Mouse (Mus musculus) adrenal gland, adult 8-10 months (tissue): ENCODE results near the gene Ahctf1. TPM values are rescaled to one million over a fixed set of nuclear protein-coding genes. Genes with fewer than 3 reads are reported as not detected.
"Not testable (repeated sequence)": the region's sequence is repeated elsewhere in the genome, so short reads cannot be mapped to it uniquely, and the experiment has no call there.

Source experiments
- DNase-seq: peaks from one replicate; pipeline ENCODE4 v3.0.0; 2022
- total RNA-seq, 4 experiments: library from RNA; stranded (reverse); gene quantifications; 2 replicates each; pipeline ENCODE4 v1.2.4; 2022

The Ahctf1 gene
- 10 to 100 TPM; 34.5 to 49.3 (median 40.6) TPM for total RNA-seq

- peak; percentile 98 for DNase-seq
Observed at GRCm38 (mm10) chr1:179803513-179804139, at the start of gene Ahctf1. Gene Ahctf1 (minus strand): TSS chr1:179803680.

DNA sequence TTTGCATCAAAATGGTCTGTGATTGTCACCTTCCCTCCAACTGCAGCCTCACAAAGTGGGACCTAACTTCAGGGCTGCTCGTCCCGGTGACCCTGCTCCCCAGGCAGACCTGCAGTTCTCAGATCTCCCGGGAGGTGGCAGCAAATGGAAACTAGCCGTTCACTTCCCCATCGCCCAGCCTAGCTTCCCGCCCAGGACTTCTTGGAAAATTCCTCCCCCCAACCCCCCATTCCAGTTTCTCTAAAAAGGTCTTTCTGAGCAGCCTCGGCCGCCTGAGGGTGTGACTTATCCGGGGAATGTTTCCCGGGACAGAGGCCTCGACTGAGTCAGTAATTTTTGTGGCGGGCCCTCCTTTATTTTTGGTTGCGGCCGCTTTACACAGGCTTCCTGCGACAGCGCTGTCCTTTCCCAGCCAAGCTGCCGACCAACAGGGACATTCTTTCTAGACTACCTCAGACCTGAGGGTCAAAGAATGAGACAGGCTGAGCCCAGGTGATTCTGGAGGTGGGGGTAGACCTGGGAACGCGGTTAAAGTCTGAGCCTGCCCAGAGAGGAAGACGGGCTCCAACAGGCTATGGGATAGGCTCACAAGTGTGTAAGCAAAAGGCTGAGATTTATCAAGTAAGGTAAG is 44.4 kb upstream of the Ahctf1 start:
- DNase-seq, result peak; percentile 70

- no peak for DNase-seq
Observed at GRCm38 (mm10) chr1:179847173-179847572, 43.7 kb upstream of the Ahctf1 start.

- no peak for DNase-seq
Observed at GRCm38 (mm10) chr1:179845832-179846499, 42.5 kb upstream of the Ahctf1 start.

- peak; percentile 52 for DNase-seq
Observed at GRCm38 (mm10) chr1:179844894-179845293, 41.4 kb upstream of the Ahctf1 start.

GRCm38 (mm10) chr1:179843981-179844380 is 40.5 kb upstream of the Ahctf1 start:
- DNase-seq, result no peak

- DNase-seq, result no peak
Observed at GRCm38 (mm10) chr1:179842568-179842967, 39.1 kb upstream of the Ahctf1 start.

DNA sequence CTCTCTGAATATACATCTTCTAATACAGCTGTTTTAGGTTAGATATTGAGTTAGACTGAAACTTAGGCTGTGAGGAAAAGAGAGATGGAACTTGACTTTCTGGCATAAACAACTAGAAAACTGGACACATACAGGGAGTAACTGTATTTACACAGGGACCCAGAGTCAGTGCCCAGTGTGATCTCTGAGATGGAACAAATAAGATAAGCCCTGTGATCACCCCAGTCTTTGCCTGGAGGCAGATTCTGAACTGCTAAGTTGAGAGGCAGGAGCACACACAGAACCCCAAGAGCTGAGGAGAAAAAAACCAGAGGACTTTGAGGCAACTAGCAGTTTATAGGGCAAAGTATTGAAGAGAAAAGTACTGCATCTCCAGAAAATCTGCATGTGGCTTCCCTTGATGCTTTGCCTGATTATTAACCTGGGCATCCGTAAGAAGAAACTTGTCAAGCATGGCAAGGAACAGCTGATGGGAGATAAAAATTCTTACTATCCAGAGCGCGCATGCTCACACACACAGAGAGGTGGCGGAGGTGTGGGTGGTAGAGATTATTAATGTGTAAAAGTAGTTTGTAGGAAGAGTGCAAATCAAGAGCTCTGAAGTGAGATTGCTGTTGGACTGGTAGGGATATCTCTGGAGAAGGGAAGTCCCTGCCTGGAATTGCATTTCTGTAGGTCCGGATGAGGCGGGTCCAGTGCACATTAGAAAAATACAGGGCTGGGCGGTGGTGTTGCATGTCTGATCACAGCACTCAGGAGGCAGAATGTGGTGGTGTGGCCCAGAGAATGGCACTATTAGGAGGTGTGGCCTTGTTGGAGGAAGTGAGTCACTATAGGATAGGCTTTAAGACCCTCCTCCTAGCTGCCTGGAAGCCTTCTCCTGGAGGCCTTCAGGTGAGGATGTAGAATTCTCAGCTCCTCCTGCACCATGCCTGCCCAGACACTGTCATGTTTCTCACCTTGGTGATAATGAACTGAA is 33.2 kb upstream of the Ahctf1 start:
- DNase-seq, result no peak

GRCm38 (mm10) chr1:179835753-179836425 is 32.4 kb upstream of the Ahctf1 start:
- DNase-seq, result no peak

DNA sequence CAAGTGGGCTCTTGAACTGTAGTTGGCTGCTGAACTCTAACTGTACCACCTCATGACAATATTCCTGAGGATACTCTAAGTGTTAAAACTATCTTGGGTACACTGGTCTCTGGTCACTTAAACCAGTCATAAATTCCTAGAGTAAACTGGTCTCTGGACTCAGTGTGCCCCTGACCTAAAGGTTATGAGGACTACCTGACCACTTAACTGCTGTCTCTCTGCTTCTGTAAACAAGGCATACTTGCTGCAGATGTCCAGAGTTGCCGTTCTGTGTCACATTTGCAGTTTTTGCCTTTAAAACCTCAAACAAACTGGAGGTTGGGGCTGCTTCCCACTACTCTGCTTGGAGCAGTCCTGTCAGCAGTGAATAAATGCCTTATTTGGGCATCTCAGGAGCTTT is 30.1 kb upstream of the Ahctf1 start:
- DNase-seq, result no peak

DNA sequence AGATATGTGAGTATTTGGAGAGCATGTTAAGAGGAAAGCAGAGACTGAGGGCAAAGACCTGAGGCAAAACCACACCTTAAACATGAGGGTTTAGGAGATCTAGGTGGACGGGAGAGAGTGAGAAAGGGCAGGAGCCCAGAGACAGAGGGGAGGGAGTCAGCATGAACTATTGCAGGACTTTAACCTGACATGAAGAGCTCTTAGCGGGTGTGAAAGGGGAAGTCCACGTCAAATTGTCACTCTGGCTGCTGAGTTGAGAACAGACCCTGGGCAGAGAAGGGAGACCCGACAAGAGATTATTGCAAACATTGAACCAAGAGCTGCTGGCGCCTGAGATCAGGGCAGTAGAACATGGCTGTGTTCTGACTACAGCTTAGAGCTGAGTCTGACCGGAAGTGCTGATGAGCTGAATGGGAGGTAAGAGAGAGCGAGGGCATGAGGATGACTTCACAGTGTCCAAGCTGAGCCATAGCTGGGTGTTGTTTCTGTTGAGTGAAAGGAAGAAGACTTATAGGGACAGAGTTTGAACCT is 29.3 kb upstream of the Ahctf1 start:
- DNase-seq, result no peak

- no peak for DNase-seq
Observed at GRCm38 (mm10) chr1:179828900-179829299, 25.4 kb upstream of the Ahctf1 start.

DNA sequence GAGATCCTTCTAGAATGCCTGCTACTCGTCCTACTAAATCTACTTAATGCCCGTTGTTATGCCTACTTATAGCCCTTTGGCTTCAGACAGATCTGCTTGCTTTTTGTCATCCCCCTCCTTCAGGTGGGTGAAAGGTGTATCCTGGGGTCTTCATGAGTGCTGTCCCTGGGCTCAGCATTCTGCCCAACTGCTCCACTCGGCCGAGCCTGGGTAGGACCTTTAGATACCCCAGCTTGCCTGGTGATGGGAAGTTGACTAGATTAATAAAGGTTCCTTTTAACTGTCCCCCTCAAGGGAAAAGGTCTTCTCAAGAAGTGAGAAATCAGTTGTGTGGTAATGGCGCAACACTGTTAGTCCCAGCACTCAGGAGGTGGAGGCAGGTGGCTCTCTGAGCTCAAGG is 24.6 kb upstream of the Ahctf1 start:
- DNase-seq, result no peak

- DNase-seq, result no peak
Observed at GRCm38 (mm10) chr1:179824549-179824948, 21.1 kb upstream of the Ahctf1 start.

DNA sequence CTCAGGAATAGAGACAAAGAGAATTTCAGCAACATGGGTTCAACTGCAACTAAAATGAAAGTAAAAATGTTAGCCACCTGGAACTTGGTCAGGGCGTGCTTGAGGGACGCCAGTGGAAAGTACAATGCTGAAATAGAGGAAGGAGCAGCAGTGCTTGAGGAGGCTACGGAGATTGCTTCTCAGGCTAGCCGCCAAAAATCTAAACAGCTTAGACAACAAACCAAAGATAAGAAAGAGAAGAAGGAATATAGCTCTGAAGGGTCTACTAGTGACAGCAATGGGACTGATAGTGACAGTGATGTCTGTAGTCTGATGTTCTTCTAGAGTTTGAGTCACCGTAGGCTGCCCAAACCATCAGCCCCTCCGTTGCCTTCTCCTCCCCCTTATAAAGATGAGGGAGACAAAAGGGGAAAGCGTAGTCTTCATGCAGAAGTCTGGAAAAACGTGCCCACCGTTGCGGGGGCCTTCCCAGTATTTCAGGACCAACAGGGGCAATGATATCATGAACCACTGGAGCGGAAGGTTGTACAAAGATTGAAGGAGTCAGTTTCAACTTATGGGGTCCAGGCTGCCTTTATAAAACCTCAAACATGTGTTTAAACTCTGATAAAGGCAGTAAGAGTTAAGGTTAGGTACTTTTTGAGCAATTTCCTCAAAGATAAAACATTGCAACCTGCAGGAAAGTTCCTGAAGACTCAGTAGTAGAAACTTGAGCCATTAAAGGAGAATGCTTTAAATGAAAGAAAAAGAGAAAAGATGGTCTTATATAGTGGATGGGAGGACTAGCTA is 15.2 kb upstream of the Ahctf1 start:
- DNase-seq, result not testable (repeated sequence)

- DNase-seq, result no peak
Observed at GRCm38 (mm10) chr1:179814616-179815015, 11.1 kb upstream of the Ahctf1 start.

GRCm38 (mm10) chr1:179813385-179813784 is 9.9 kb upstream of the Ahctf1 start:
- DNase-seq, result no peak

DNA sequence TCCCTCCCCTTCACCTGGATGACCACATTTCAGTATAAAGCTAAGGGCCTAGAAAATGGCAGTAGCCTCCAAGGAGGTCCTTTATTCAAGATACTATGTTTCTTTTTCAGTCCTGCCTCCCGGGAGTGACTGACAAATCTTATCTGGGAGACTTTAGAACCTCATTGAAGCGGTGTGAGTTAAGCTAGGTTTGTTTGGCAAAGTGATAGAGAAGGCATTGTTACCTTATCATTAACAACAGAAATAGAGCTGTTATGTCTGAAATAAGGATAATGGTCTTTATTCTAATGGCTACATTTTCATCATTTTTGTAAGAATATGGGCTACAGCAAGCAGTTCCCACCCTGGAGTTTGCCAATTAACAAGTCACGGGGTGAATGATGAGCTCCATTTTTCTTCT is 4.8 kb upstream of the Ahctf1 start:
- no peak for DNase-seq

- DNase-seq, result no peak
Observed at GRCm38 (mm10) chr1:179807468-179807867, 4.0 kb upstream of the Ahctf1 start.

DNA sequence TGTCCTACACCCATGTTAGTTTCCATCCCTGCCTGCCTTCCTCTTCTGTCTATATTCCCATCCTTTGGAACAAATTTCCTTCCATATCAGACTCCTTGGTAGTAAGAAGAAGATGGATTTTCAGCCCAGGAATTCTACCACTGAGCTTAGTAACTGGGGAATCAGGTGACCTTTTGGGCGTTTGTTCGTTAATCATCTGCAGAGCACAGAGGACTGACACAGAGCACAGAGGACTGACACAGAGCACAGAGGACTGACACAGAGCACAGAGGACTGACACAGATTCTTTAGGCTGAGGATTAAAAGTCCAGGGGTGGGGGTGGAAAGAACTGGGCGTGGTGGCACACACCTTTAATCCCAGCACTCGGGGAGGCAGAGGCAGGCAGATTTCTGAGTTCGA is 2.3 kb upstream of the Ahctf1 start:
- DNase-seq, result no peak
